Mouse (Mus musculus) CH12F3 (cell line): Measurements from ENCODE around the gene Krtap24-1.

Source experiments
- in situ Hi-C: fragments of 300-500 bp; cut with MboI; formaldehyde crosslinking; loops from 2 replicates; pipeline ENCODE4 v1.14.3; 2020; ENCODE audit warnings: low sequenced_read_pairs

The Krtap24-1 gene

GRCm38 (mm10) chr16:88611922-88612321 is at the start of gene Krtap24-1:
Krtap24-1 (minus strand) TSS chr16:88612279.
- in situ Hi-C loops: no loop called here

DNA sequence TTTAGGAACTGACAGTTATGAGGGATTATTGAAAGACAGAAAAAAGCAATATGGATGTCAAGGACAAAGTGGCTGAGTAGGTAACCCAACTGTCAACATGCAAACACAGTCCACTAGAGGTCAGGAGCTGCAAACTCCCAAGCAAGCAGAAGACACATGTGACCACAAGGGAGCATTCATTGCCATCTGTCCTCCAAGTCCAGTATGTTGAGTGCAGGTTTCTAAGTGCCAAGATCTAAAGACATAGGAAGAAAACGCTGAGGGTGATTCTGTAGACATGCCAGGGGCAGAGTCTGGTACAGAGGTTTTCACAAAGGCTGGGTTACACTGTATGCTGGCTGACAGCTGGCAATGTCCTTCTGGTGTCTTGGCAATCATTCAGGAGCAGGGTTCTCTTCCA is 45.3 kb upstream of the Krtap24-1 start:
- in situ Hi-C loops: no loop called here

DNA sequence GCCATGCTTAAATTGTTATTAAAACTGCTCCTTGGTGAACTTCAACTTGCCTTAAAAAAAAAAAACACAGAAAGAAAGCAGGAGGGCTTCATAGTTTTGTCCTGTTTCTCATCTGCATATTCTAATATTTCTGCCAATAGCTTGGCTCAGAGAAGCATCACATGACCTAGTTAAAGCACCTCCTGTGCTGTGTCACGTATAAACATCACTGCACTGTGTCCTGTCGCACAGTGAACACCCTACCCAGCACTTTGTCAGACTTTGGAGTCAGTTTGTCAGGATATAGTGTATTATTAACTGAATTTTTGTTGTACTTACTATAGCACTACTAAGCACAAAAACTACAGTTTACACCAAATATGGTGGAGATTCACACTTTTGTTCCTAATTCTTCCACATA is 39.9 kb upstream of the Krtap24-1 start:
- in situ Hi-C loops: no loop called here

- in situ Hi-C loops: no loop called here
These were observed 39.0 kb upstream of the Krtap24-1 start for GRCm38 (mm10) chr16:88651082-88651481.

DNA sequence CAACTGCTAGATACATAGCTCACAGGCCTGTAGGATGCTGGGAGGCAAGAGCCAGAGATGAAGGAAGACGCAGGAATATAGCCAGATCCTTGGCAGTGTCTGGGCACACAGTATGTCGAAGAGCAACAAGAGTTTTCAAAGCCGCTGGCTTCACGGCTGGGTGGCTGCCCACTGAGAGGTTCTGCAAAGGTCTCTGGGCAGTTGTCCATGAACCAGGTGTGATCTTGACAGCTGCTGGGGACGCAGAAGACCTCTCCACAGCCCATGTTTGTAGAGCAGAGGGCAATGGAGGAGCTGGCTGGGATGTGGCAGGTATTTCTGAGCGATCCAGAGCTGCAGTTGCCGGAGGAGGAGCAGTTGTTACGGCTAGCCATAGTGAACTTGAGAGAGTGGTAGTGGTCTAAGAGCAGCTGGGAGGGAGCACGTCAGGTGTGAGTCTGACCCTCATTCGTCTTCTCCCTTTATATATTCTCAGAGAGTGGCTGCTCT is 35.3 kb upstream of the Krtap24-1 start, which contains the start of gene Krtap26-1:
Gene Krtap26-1, minus strand, starts transcription at position 439 of the 489 bp plus-strand sequence.
- in situ Hi-C loops: no loop called here

GRCm38 (mm10) chr16:88646366-88647111 is 34.5 kb upstream of the Krtap24-1 start:
- in situ Hi-C loops: no loop called here

GRCm38 (mm10) chr16:88640053-88640452 is 28.0 kb upstream of the Krtap24-1 start:
- in situ Hi-C loops: no loop called here

DNA sequence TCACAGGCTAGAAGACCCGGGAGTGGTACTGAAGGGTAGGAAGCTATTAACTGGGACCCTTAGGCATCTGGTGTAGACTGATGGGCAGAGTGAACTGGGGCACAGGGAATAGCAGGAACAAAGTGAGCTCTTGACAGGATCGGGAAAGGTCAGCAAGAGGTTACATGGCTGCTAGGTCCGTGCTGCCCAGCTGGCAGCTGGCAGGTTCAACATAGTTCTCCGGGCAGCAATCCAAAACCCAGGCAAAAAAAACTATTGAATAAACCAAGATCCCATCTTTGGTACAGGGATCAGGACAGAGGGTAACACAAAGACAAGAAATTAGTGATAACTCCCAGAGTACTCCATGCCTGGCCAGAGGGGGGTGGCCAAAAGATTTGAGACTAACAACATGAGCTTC is 23.1 kb upstream of the Krtap24-1 start:
- in situ Hi-C loops: no loop called here

DNA sequence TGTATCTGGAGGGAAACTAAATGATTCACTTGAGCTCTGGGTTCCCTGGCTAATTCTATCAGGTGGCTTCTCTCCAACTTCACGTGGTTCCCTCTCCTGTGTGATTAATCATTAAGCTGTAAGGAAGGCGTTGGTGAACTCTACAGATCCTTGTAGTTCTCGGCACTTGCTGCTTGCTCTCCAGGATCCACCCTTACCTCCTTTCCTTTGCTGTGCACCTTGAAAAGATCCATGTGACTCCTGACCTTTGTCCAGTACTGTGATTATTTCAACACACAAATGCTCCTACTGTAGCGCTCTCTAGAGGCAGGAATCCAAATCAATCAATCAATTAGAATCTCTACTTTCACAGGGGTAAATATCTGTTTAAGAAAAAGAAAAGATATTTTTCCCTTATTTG is 19.4 kb upstream of the Krtap24-1 start:
- in situ Hi-C loops: no loop called here

GRCm38 (mm10) chr16:88627566-88627965 is 15.5 kb upstream of the Krtap24-1 start, which contains the start of gene 2310079G19Rik:
2310079G19Rik (minus strand) TSS chr16:88627666.
- in situ Hi-C loops: no loop called here

- in situ Hi-C loops: no loop called here
These were observed 633 bp upstream of the Krtap24-1 start for GRCm38 (mm10) chr16:88612712-88613111.

DNA sequence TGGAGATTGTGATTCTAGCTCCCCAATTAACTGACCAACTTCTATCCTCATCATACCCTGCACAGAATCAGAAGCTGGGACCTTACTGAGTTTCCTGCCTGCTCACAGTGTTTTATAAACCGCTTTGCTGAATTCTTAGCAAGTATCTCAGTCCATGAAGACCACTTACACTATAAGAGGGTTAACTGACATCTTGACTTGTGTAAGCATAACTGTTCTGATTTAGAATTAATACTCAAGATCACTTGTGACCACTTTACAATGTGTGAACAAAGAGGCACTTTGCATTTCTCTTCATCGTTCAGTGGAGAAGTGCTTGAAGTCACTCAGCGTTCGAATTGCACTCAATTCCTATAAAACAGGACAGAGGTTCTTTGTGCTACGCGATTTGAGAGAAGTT is 7.5 kb downstream of the Krtap24-1 start:
- in situ Hi-C loops: no loop called here

DNA sequence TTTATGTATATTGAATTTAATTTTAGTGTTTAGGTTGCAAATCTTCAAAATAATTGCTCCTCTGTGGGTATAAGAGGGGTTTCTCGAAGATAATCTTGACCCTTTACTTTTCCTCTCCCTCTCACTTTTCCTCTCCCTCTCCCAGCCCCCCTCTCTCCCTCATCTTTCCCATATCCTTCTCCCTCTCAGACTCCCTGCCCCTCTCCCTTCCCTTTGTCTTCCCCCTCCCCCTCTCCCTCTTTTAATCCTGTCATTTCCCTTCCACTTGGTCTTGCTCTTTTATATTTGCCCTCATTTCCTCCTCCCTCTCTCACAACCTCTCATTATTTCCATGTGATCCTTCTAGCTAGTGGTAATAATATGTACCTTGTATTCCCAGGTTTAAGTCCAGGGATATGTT is 9.6 kb downstream of the Krtap24-1 start:
- in situ Hi-C loops: no loop called here

DNA sequence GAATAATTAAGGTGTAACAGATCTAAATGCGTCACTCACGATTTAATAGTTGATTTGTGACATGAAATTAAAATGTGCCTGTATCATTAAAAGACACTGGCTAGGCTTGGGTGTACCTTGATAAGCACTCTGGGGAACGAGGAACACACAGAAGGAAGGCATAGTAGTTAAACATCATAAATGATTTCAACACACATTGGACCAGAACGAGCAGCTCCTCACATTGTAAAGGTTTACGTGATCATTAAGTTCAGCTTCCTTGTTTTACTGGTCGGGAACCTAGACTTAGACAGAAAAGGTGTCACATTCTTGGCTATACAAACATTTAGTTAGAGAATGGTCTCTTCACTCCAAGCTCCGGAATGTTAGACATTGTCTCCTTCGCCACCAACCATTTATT is 11.8 kb downstream of the Krtap24-1 start:
- in situ Hi-C loops: no loop called here

GRCm38 (mm10) chr16:88599504-88600237 is 12.4 kb downstream of the Krtap24-1 start:
- in situ Hi-C loops: no loop called here

GRCm38 (mm10) chr16:88592758-88593157 is 19.3 kb downstream of the Krtap24-1 start:
- in situ Hi-C loops: no loop called here

DNA sequence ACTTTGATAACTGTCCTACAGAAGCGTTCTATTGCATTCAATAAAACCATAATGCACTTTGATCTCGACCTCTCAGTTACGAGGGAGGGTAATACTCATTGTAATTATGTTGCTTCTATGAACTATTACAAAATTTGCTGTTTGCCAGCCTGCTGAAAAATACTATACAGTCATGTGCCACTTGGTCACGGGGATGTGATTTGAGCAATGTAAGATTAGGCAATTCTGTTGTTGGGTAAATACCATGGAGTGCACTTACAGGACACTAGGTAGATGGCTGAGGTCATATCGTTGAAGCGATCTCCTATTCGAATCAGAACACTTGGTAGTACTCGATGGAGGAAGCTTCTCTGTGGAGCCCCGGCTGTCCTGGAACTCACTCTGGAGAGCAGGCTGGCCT is 28.7 kb downstream of the Krtap24-1 start:
- in situ Hi-C loops: no loop called here

GRCm38 (mm10) chr16:88575885-88576679 is 36.0 kb downstream of the Krtap24-1 start:
- in situ Hi-C loops: no loop called here

GRCm38 (mm10) chr16:88572904-88573404 is 39.1 kb downstream of the Krtap24-1 start:
- in situ Hi-C loops: no loop called here

DNA sequence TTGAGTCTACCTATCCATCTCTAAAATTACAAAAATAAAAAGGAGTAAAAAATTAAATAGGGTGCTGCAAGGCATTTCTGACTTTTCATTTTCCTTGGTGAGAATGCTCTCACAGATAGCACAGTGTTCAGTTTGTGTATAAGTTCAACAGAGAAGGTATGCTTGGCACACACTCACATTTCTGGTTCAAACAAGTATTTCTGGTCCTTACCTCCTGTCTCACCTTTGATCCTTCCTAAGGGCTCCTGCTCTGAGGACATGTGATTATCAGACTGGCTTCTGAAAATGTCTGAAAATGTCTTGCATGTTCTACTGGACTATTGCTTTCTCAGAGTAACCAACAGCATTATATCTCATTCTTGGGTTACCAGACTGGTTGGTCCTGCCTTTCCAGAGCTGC is 41.9 kb downstream of the Krtap24-1 start:
- in situ Hi-C loops: no loop called here

GRCm38 (mm10) chr16:88569732-88570131 is 42.3 kb downstream of the Krtap24-1 start:
- in situ Hi-C loops: no loop called here
